Mouse (Mus musculus) limb, embryonic 12.5 days (tissue): ENCODE results near the gene Pgm5. TPM values are rescaled to one million over a fixed set of nuclear protein-coding genes. Genes with fewer than 3 reads are reported as not detected.

Experiments used
- ATAC-seq: fragments of 200-750 bp; cut with Nextera tagmentation; 2 replicates; pipeline ENCODE4 v1.8.0; 2017; ENCODE audit warnings: low read depth, moderate TSS enrichment; ENCODE audit not compliant: insufficient number of reproducible peaks, insufficient read depth, low FRiP score, low TSS enrichment
- H3K27ac ChIP-seq: fragments of 300-500 bp; sonication (generic); 2 replicates; pipeline ENCODE4 v1.5.1; 2016; ENCODE audit warnings: mild to moderate bottlenecking, moderate library complexity
- H3K27me3 ChIP-seq: fragments of 300-500 bp; sonication (generic); 2 replicates; pipeline ENCODE4 v1.6.1; 2016; ENCODE audit warnings: mild to moderate bottlenecking, moderate library complexity
- H3K36me3 ChIP-seq: fragments of 300-500 bp; sonication (generic); 2 replicates; pipeline ENCODE4 v1.6.1; 2016; ENCODE audit warnings: mild to moderate bottlenecking, moderate library complexity
- H3K4me1 ChIP-seq: fragments of 300-500 bp; sonication (generic); replicated peaks from 2 replicates; pipeline ENCODE4 v1.6.1; 2016
- H3K4me2 ChIP-seq: fragments of 300-500 bp; sonication (generic); 2 replicates; pipeline ENCODE4 v1.6.1; 2016; ENCODE audit warnings: mild to moderate bottlenecking, moderate library complexity
- H3K4me3 ChIP-seq: fragments of 300-500 bp; sonication (generic); replicated peaks from 2 replicates; pipeline ENCODE4 v1.5.1; 2016; ENCODE audit warnings: mild to moderate bottlenecking
- H3K9ac ChIP-seq: fragments of 300-500 bp; sonication (generic); replicated peaks from 2 replicates; pipeline ENCODE4 v1.6.1; 2016; ENCODE audit warnings: mild to moderate bottlenecking, moderate library complexity
- H3K9me3 ChIP-seq: fragments of 300-500 bp; sonication (generic); 2 replicates; pipeline ENCODE4 v1.6.1; 2016; ENCODE audit warnings: mild to moderate bottlenecking, moderate library complexity
- WGBS: fragments of 180-500 bp; shearing (Covaris S2); methylation state at CpG from one replicate; pipeline ENCODE4 v1.1.7; 2016; 5-methylcytosine and 5-hydroxymethylcytosine counted together
- polyA plus RNA-seq: library from polyadenylated mRNA; unstranded; fragments of >200 nt; fragmentation: Nextera tagmentation; extraction: Ambion mirVana; gene quantifications from 2 replicates; pipeline ENCODE4 v1.2.1, GENCODE M21; 2016

Gene Pgm5
- polyA plus RNA-seq, 1 experiment from 2014 or later, result 2.4 TPM

DNA sequence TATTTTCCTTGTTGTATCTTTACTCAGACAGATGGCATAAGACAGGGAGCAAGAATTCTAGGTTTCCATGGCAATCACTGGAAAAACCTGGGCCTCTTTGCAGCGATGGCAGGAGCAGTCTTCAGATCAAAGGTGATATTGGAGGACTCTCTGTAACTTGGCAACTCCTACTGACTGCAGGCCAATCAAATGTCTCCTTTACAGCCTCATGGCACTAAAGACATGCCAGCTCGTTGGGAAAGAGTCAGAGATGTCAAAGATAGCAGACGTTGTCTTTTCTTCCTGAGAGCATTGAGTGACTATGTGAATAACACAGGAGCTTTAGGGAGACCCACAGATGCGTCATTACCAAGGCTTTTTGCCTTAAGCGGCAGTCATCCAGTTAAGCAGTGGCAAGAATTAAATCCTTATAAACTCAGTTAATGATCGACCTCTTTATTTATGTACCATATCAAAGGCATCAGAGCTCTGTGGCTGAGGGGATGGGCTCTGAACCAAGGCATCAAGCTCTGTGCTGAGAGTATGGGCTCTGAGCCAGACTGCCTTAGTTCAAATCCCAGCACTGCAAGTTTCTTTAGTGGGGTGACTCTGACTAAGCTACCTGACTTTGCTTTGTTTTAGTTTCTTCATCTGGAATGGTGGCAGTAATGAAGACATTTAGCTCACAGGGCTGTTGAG lies 209.2 kb downstream of the Pgm5 start:
- no peak overlapping the region for H3K27ac ChIP-seq
- 40% methylated on average over 6 of the region's 6 CpGs for WGBS
- no peaks in the 10 kb centered on the region for H3K9me3 ChIP-seq
- no peak overlapping the region for H3K9ac ChIP-seq
- H3K4me2 ChIP-seq, result no peak overlapping the region
- peaks cover 13% of the 10 kb centered on the region for H3K4me1 ChIP-seq
- H3K4me3 ChIP-seq, result no peak overlapping the region
- ATAC-seq, result no peak
- H3K36me3 ChIP-seq, result no peaks in the 10 kb centered on the region
- H3K27me3 ChIP-seq, result no peaks in the 10 kb centered on the region

DNA sequence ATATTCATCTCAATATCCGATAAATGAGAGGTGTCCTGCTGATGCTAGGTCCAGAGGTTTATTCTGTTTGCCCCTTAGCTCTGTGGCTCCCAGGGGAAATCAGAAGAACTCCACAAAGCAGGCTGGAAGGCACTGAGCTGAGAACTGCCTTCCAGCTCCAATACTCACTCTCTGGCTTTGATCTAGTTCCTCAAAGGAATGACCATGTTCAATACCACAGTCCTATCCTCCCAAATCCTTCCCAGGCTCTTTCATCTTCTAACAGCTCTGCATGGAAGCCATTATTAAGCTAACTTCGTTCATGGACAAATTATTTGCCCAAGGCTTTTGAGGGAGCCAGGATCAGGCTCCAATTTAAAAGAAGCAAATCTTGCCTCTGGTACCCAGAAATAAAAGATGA lies 210.1 kb downstream of the Pgm5 start:
- Histone ChIP-seq H3K9ac (no peak overlapping the region), H3K36me3 (no peaks in the 10 kb centered on the region), H3K27ac (no peak overlapping the region), H3K27me3 (no peaks in the 10 kb centered on the region), H3K4me2 (no peak overlapping the region), H3K4me3 (no peak overlapping the region), H3K4me1 (peaks cover 19% of the 10 kb centered on the region), H3K9me3 (no peaks in the 10 kb centered on the region)
- no peak for ATAC-seq
- WGBS, result 30% methylated on average over 2 of the region's 2 CpGs

DNA sequence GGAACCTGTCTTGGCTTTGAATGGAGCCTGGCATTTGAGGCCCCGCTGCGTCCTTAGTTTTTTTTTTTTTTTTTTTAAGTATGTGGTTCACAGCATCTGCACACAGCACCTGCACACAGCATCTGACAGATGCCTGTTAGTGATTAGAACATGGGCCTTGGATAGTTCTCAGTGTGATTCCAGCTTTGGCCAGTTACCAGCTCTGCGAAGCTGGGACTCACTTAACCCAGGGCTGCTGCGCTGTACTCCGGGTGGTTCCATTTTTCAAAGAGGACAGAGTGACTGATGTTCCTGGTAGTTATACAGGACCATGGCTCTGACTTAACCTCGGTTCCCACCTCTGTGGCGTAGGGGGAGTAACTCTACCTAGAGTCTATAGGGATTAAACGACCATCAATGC lies 211.2 kb downstream of the Pgm5 start:
- Histone ChIP-seq H3K27me3 (no peaks in the 10 kb centered on the region), H3K9ac (no peak overlapping the region), H3K4me3 (no peak overlapping the region), H3K4me2 (no peak overlapping the region), H3K36me3 (no peaks in the 10 kb centered on the region), H3K27ac (no peak overlapping the region; the same call in 1 of the 2 replicates), H3K9me3 (no peaks in the 10 kb centered on the region), H3K4me1 (peaks cover 30% of the 10 kb centered on the region)
- peak; percentile 71 for ATAC-seq
- WGBS, result 47% methylated on average over 8 of the region's 8 CpGs

- no peak overlapping the region for H3K4me3 ChIP-seq
- WGBS, result 80% methylated on average over 8 of the region's 8 CpGs
- no peak overlapping the region for H3K27ac ChIP-seq
- no peaks in the 10 kb centered on the region for H3K27me3 ChIP-seq
- H3K4me1 ChIP-seq, result peaks cover 34% of the 10 kb centered on the region
- H3K36me3 ChIP-seq, result no peaks in the 10 kb centered on the region
- no peak overlapping the region for H3K9ac ChIP-seq
- H3K4me2 ChIP-seq, result no peak overlapping the region
- H3K9me3 ChIP-seq, result no peaks in the 10 kb centered on the region
- ATAC-seq, result no peak
These were observed 213.6 kb downstream of the Pgm5 start for GRCm38 (mm10) chr19:24648016-24648415.

DNA sequence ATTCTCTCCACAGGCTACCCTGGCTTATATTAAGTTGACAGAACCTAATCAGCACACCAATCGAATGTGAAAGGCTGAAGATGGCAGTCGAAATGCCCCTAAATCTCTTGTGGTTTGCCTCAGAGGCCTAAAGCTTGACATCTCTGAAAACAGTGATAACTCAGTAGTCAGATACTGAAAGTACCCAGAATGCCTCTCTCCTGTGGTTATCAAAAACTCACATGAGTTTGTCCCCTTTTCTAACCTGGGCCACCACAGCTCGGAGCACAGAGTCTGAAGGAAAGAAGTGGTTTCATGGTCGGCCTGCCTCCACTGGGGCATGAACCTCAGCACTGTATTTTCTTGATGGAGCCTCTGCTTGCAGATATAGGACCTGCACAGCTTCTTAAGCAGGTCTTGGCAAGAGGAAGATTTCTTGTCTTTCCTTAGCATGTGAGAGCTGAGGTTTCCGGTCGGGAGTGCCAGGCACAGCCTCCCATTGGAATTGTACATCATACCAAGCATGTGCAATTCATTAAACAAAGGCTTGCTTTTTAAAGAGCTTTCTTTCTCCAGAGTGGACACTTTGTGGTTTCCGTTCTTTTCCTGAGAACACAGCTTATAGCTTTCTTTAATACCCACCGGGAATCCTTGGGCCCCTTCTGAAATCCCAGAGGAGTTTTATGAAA lies 215.4 kb downstream of the Pgm5 start:
- H3K4me2 ChIP-seq, result no peak overlapping the region
- ATAC-seq, result no peak
- H3K27me3 ChIP-seq, result no peaks in the 10 kb centered on the region
- H3K4me1 ChIP-seq, result peaks cover 26% of the 10 kb centered on the region
- 50% methylated on average over 8 of the region's 8 CpGs for WGBS
- no peak overlapping the region for H3K4me3 ChIP-seq
- no peak overlapping the region for H3K9ac ChIP-seq
- no peaks in the 10 kb centered on the region for H3K9me3 ChIP-seq
- no peaks in the 10 kb centered on the region for H3K36me3 ChIP-seq
- H3K27ac ChIP-seq, result peak overlapping the region; percentile 66; the same call in 1 of the 2 replicates

DNA sequence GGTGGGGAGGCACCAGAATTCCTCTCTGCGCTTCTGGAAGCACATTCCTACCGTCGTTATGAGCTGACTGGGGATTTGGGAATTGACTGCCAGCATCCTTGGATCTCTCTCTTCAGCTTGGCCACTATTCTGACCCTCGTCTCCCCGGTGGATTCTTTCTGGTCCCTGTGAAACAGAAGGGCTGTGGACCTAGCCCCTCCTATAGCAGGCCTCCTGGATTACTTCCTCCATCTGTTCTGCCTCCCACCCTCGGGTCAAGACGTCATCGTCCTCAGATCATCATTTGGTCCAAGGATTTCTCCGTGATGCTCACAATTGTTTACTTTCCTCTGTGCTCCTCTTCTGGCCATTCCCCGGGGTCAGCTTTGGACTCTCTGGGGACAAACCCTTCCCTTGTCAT lies 216.7 kb downstream of the Pgm5 start:
- no peaks in the 10 kb centered on the region for H3K27me3 ChIP-seq
- no peak overlapping the region for H3K27ac ChIP-seq
- H3K9me3 ChIP-seq, result no peaks in the 10 kb centered on the region
- 69% methylated on average over 10 of the region's 10 CpGs for WGBS
- no peak overlapping the region for H3K9ac ChIP-seq
- H3K4me2 ChIP-seq, result no peak overlapping the region
- H3K36me3 ChIP-seq, result no peaks in the 10 kb centered on the region
- ATAC-seq, result no peak
- no peak overlapping the region for H3K4me3 ChIP-seq
- H3K4me1 ChIP-seq, result peaks cover 21% of the 10 kb centered on the region

DNA sequence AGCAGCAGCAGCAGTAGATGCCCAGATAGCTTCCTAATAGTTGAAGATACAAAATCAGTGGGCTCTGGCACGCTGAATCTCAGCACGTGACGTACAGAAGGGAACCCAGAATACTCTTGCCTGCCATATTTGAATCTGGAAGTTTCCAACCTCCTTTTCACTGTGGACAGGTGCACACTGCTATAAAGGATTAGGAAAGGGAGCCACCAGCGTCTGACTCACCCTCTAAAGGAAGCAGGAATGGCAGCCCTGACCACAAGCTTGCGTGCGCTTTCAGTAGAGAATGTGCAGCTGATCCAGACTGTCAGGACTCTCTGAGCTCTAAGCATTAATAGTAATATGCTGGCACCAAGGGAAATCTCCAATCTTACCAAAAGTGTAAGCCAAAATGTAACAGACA lies 220.7 kb downstream of the Pgm5 start:
- no peak overlapping the region for H3K9ac ChIP-seq
- WGBS, result 82% methylated on average over 6 of the region's 6 CpGs
- no peaks in the 10 kb centered on the region for H3K9me3 ChIP-seq
- H3K4me3 ChIP-seq, result no peak overlapping the region
- no peaks in the 10 kb centered on the region for H3K27me3 ChIP-seq
- no peak for ATAC-seq
- H3K4me1 ChIP-seq, result peaks cover 9% of the 10 kb centered on the region
- no peaks in the 10 kb centered on the region for H3K36me3 ChIP-seq
- no peak overlapping the region for H3K27ac ChIP-seq
- H3K4me2 ChIP-seq, result no peak overlapping the region

DNA sequence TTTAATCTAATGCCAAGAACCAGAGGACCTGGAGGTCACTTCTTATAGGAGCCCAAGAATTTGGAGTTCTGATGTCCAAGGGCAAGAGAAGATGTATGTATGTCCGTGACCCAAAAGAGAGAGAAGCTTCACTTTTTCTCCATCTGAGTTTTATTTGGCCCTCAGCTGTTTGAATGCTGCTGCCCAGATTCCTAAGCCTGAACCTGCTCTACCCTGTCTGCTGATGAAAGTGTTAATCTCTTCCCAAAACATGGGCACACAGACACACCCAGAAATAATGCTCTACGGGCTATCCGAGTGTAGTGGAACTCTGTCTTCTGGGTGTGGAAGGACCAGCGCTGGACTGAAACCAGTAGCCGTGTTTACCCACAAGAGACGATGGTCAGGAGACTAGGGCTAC lies 223.7 kb downstream of the Pgm5 start:
- Histone ChIP-seq H3K36me3 (no peaks in the 10 kb centered on the region), H3K9me3 (no peaks in the 10 kb centered on the region), H3K27me3 (no peaks in the 10 kb centered on the region), H3K4me2 (no peak overlapping the region), H3K4me3 (no peak overlapping the region), H3K27ac (no peak overlapping the region), H3K9ac (no peak overlapping the region), H3K4me1 (no peaks in the 10 kb centered on the region)
- 87% methylated on average over 6 of the region's 6 CpGs for WGBS
- ATAC-seq, result no peak

DNA sequence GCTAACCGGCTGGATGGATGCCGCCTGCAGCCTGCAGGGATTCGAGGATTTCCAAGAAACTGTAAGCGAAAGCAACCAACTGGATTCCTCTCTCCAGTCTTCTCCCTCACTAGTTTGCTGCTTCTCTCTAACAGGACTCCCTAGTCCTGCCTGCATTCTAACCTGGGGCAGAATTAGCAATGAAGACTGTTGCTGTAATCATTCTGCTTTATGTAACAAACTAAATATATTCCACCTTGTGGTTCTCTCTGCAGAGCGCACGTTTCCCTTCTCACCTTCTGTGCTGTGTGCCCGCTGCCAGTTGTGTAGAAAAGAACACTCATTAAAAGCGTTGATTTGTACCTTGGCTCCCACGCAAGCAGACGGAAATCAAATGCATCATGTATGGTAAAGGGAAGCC lies 225.0 kb downstream of the Pgm5 start:
- no peak for ATAC-seq
- Histone ChIP-seq H3K27ac (no peak overlapping the region), H3K4me1 (no peaks in the 10 kb centered on the region), H3K9me3 (no peaks in the 10 kb centered on the region), H3K27me3 (no peaks in the 10 kb centered on the region), H3K4me2 (no peak overlapping the region), H3K9ac (no peak overlapping the region), H3K4me3 (no peak overlapping the region), H3K36me3 (no peaks in the 10 kb centered on the region)
- WGBS, result 77% methylated on average over 10 of the region's 10 CpGs

DNA sequence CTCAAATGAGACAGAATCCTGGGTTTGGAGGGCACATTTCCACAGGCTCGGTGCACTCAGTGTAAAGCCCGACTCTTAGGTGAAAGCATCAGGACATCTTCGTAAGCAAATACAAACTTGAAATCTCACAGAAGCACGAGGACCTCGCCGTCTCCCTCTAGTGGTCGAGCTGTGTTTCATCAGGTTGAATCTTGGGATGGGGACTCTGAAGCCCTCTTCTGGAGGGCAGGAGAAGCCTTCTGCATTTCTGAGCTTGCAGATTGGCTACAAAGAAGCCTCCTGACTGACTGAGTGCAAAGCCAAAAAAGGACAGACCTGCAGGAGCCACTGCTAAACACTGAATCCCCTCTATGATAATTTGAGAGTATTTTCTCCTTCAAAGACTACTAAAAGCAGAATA lies 227.1 kb downstream of the Pgm5 start:
- no peak overlapping the region for H3K27ac ChIP-seq
- no peak overlapping the region for H3K9ac ChIP-seq
- no peaks in the 10 kb centered on the region for H3K9me3 ChIP-seq
- 9% methylated on average over 7 of the region's 7 CpGs for WGBS
- H3K4me3 ChIP-seq, result no peak overlapping the region
- H3K4me2 ChIP-seq, result no peak overlapping the region
- no peak for ATAC-seq
- H3K4me1 ChIP-seq, result no peaks in the 10 kb centered on the region
- H3K27me3 ChIP-seq, result no peaks in the 10 kb centered on the region
- no peaks in the 10 kb centered on the region for H3K36me3 ChIP-seq
